Mouse (Mus musculus) right cerebral cortex, postnatal 25 days (tissue): ENCODE measurements around the gene Gm20388.

Experiments
- DNase-seq: peaks from one replicate; pipeline ENCODE4 v3.0.0; 2022

The Gm20388 gene

DNA sequence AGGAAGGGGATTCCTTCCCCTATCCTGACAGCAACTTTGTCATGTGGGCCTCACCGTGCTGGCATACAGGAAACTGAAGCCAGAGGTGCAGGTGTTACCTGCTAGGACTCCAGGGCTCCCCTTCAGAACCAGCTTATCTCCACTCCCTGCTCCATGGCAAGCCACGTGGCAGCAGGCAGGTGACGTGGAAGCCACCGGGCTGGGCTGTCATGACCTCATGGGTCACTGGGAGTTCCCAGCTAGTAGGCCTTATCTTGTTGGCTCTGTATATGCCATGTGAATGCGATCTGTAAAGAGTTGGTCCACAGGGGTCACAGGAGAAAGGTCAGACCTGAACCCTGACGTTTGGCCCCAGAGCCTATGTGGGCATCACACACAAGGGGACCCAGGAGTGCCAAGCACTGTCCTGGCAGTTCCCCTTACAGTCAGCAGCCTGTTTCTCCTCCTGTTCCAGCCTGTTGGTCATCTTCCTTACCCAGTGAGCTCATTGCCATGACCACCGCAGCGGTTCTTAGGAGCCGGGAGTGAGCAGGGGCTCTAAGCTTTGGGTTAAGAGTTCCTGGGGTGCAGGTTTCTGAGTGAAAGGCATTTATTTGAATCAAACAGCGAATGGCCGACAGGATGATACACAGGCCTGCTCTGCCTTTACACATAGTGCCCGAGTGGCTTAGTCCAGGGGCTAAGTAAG lies 2419.9 kb downstream of the Gm20388 start:
- no peak for DNase-seq

DNA sequence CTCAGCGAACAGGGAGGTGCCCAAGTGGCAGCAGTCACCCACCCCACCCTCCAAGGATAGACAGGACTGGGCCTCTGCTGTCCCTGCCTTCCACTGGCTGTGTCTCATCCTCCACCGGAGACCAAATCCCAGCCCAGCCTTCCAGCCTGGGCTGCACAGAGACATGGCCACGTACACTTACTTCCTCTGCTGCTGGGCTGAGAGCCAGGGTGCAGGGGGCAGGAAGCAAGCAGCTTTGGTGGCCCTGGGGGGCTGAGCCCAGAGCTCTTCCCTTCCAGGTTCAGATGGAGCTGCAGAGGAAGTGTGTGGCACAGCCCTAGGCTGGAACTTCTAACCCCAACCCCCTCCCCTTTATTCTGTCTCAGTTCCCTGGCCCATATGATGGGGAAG lies 2420.5 kb downstream of the Gm20388 start:
- DNase-seq = no peak

DNA sequence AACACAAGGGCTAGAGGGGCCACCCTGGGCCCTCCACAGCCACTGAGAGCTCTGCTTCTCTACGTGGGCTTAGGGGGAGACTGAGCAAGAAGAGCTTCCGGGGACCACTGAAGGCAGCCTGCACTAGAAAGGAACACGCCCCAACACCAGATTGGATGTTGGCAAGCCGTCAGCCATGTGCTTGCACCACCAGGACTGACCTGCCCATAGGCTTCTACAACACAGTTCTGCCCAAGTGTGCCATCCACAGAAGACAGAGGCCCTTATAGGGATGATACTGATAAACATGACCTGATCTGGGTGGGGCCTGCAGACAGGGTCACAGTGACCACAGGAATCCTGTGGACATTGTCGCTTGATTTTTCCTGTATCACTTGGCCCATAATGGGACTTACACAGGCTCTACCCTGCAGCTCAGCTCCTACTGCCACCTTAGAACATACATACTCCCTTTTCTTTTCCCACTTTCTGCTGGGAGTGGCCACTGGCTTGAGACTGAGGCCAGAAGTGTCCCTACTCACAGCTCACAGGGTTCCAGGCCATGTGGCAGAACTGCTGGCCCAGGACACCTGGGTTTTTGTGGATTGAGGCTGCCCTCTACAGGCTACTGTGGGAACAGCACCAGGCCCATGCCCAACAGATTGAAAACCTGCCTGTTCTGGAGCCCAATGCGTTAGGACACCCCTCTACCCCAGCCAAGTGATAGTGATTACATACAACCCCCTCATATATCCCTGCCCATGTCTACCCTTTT lies 2422.3 kb downstream of the Gm20388 start:
- DNase-seq = peak; percentile 78

DNA sequence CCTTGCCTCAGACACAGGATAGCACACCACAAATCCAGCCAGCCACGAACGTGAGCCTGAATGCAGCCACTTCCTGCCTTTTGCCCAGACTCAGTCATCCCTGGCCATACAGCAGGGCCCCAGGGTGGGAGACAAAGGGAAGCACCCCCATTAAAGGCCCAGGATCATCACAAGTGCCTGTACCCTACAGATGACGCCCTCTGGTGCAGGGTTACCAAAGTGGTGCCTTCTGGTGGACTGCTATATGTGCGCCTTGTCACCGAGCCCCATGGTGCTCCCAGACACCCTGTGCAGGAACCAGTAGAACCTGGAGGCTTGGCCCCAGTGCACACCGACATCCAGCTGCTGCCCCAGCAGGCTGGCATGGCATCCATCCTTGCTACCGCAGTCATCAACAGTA lies 2422.9 kb downstream of the Gm20388 start:
- DNase-seq = no peak

DNA sequence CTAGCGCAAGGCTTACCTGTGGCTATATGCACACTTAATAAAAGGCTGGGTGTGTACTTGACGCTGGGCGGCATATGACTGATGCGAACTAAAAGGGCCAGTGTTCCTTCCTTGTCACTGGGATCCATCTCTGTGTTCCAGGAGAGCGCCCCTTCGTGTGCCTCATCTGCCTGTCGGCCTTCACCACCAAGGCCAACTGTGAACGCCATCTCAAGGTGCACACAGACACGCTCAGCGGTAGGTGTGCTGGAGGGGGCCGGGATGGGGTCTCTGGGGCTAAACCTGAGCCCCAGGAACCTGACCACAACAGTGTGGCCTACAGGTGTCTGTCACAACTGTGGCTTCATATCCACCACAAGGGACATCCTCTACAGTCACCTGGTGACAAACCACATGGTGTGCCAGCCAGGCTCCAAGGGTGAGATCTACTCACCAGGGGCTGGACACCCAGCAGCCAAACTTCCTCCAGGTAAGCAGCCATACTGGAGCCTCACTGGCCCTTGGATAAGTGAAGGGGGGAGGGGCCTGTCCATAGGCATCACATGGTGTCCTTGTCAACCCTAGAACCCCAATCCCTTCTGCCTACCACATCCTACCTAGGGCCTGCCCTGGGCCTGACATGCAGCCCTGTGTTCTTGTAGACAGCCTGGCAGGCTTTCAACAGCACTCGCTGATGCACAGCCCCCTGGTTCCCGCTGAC lies 2424.3 kb downstream of the Gm20388 start:
- DNase-seq = no peak

DNA sequence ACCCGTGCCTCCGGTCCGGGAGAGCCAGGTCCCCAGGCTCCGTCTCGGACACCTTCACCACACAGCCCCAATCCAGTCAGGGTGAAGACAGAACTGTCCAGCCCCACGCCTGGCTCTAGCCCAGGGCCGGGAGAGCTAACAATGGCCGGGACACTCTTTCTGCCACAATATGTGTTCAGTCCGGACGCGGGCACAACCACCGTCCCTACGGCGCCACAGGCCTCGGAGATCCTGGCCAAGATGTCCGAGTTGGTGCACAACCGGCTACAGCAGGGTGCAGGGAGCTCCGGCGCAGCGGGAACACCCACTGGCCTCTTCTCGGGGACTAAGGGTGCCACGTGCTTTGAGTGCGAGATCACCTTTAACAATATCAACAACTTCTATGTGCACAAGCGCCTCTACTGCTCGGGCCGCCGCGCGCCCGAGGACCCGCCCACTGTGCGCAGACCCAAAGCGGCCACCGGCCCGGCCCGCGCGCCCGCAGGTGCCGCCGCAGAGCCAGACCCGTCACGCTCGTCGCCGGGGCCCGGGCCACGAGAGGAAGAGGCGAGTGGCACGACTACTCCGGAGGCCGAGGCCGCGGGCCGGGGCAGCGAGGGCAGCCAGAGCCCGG lies 2425.1 kb downstream of the Gm20388 start:
- DNase-seq = no peak

DNA sequence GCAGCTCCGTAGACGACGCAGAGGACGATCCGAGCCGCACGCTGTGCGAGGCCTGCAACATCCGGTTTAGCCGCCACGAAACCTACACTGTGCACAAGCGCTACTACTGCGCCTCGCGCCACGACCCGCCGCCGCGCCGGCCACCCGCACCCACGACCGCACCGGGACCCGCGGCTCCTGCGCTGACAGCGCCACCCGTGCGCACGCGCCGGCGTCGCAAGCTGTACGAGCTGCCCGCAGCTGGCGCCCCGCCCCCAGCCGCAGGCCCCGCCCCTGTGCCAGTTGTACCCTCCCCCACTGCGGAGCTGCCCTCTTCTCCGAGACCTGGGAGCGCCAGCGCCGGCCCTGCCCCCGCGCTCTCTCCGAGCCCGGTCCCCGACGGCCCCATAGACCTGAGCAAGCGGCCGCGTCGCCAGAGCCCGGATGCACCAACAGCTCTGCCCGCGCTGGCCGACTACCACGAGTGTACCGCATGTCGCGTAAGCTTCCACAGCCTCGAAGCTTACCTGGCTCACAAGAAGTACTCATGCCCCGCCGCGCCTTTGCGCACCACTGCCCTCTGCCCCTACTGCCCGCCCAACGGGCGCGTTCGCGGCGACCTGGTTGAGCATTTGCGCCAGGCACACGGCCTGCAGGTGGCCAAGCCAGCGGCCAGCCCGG lies 2425.7 kb downstream of the Gm20388 start:
- DNase-seq = peak; percentile 65

DNA sequence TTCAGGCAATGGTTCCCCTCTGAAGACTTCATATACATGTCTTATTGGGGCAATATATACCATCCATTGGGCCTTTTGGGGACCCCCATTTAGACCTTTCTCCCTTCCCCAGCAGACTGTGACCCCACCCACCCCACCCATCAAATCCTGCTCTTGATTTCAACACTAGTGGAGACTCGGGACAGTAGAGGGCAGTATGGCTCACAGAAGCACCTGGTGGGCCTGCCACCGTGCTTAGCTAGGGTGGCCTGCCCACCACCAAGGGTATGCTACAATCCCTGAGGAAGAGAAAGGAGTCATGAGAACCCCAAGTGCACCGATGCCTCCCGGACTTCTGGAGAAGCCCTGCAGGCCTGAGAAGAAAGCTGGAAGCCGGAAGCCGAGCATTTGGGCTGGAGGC lies 2428.2 kb downstream of the Gm20388 start:
- DNase-seq = no peak

DNA sequence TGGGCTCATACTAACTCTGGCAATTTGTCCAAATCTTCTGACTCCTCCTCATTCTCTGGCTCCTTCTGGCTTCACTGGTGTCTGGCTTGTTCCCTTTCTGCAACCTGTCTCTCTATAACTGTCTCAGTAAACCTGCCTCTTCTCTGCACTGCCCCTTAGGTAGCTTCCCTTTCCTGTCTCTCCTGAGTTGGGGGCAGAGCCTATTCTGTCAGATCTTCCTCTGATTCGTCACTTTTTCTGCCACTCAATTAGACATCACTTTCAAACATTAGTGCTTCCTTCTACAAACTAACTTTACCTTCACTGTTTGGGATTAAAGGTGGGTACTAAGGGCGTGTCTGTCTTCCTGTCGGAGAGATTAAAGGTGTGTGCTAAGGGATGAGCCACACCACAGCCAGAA lies 2430.1 kb downstream of the Gm20388 start:
- no peak for DNase-seq

DNA sequence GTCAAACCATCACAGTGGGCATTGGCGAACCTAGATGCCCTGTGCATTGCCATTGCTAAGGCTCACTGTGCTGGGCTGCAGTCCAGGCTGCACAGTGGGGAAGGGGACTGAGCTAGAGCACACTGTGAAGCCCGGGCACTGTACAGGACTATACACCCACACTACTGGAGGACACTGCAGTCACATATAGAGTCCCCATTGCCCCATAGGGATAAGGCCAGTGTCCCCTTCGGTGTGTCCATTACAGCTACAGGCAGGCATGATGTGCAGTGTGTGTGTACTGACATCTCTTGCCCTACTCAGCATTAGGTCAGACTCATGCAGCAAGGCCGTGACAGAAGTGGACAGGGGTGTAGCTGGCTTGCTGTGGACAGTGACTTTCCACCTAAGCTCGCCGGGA lies 2431.1 kb downstream of the Gm20388 start:
- no peak for DNase-seq

DNA sequence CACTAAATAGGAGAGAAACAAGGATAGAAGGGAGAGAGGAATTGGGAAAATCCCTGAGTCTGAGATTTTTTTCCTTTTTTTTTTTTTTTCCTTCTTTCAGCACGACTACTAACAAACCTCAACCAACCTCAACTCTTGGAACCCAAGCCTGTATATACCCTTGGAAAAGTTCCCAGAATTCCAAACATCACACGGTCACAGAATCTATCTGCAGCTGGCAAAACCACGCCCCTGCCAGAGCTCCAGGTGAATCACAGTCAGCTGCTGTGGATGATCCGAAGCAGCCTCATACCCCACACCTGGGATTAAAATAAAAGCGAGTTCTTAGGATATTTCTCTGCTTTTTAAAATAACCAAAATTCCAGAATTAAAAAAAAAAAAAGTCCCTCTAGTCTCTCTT lies 2431.7 kb downstream of the Gm20388 start:
- no peak for DNase-seq

DNA sequence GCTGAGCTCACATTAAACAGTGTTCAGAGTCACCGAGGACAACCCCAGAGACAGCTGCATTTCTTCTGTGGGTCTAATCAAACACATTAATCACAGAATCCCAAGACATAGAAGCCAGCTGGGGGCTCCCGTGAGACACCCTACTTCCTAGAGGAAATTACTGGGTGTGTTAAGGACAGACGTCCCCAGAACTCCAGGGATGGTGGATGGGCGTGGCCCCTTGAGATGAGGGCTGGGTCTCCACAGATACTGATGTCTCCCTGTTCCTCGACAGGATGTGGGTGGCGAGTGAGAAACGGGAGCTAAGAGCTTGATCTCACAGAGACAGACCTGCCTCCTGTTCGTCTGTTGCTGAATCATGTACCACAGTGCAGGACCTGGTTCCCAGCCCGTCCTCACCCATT lies 2432.2 kb downstream of the Gm20388 start:
- DNase-seq = peak; percentile 51

DNA sequence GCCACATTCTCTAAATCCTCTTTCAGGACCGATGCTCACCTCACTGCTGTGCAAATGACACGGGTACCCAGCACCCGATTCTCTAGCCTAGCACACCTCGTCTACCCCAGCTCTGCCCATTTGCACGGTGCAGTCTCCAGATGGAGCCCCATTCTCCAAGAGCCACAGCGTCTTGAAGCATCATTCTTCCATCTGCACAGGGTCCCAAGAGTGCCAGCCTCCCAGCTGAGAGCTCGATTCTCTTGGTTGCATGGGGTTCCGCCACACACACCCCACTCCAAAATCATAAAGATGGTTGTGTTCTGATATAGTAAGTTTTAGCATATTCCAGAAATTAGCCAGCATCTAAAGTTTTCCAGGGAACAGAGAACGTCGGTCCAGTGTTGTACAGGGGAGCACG lies 2432.7 kb downstream of the Gm20388 start:
- no peak for DNase-seq

DNA sequence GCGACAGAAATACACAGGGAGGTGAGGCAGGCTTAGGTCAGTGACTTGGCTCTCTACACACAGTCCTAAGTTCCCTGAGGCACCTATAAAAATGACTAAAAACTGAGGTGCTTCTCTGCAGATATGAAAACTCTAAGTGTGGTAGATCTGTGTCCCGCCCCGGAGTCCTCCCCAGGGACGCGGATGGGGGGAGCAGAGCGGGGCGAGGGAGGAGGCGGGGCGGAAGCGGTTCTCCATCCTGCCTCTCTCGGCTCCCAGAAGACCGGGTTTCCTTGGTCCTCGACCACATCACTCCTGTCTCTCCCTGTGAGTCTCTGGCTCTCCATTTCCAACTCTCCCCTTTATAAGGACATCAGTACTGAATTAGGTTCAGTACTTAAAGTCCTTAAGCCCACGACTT lies 2433.1 kb downstream of the Gm20388 start:
- DNase-seq = no peak

DNA sequence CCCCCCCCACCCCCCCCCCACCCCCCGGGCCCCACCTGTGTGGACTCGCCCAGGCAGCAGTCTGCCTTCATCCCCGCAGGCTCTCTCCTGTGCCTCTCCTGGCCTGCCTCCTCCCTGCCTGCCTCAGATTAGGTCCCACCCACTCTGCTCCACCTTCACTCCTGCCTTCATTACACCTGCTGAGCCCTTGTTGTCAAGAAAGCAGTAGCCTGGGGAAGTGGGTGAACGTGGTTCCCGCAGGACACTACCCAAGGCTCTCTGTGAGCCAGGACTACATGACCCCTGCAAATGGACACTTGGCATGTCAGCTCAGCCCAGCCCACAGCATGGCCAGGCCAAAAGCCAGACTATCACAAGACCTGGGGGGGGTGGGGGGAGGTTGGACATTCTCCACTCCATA lies 2433.6 kb downstream of the Gm20388 start:
- DNase-seq = no peak

DNA sequence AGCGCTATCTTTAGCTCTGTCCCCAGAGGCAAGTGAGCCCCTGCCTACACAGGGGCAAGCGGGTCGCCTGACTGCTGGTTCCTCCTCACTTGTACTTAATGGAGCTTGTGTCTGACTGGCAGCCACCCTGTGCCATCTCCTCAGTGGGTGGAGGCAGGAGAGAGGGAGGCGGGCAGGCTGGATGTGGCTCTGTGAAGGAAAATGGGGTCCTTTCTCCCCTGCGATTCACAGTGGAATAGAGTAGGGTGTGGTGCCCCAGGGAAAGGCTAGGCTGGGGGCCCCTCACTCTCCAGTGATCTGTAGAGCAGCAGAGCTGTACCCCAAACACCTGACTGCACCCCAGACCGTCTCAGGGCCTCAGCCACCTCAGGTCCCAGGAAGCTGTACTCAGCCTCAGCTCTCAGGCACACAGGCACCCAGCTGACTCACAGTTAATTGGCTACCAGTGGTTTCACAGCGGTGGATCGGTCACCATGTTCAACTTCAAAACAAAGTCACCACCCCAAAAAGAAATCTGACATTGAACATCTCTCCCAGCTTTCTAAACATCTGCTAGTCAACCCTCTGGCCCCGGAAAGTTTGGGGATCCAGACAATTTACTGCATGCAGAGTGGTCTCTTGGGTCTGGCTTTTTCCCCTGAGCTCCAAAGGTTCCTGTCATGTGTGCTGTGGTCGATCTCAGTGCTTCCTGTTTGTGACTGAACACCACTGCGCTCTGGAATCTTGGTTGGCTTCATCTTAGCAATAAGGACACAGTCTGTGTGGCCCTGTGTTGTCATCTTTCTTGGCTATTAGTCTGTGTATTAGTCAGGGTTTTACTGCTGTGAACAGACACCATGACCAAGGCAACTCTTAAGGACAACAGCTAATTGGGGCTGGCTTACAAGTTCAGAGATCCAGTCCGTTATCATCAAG lies 2434.8 kb downstream of the Gm20388 start:
- DNase-seq = no peak

DNA sequence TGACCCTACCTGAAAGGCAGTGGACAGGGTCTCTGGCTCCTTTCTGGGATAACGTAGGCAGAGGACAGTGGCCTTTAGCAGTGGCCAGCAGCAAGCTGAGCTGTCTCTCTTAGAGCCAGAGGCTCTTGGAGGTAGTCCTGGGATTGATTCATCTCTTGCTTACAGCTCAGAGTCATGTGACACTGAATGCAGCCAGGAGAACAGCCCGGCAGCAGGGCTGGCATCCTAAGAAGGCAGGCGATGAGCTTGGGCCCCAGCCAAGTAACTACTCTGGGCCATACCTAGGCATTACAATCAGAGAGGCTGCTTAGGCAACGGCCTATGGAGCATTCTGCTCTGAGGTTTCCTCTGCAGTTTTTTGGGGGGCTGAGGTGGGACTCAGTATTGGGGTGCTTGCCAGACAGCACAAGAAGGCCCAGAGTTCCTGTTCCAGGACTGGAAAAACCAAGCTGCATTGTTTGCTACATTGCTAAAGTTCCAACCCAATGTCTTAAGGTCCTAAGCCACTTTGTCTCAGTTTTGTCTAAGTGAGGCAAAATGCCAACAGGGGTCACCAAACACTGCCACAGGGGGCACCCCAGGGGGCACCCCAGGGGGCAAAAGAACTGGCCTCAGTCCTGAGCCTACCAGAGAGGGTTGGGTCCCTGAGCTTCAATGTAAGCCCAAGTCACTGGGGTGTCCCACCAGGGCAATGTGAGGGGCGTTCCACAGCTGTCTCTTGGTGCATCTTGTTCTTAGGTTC lies 2437.3 kb downstream of the Gm20388 start:
- DNase-seq = peak; percentile 77

DNA sequence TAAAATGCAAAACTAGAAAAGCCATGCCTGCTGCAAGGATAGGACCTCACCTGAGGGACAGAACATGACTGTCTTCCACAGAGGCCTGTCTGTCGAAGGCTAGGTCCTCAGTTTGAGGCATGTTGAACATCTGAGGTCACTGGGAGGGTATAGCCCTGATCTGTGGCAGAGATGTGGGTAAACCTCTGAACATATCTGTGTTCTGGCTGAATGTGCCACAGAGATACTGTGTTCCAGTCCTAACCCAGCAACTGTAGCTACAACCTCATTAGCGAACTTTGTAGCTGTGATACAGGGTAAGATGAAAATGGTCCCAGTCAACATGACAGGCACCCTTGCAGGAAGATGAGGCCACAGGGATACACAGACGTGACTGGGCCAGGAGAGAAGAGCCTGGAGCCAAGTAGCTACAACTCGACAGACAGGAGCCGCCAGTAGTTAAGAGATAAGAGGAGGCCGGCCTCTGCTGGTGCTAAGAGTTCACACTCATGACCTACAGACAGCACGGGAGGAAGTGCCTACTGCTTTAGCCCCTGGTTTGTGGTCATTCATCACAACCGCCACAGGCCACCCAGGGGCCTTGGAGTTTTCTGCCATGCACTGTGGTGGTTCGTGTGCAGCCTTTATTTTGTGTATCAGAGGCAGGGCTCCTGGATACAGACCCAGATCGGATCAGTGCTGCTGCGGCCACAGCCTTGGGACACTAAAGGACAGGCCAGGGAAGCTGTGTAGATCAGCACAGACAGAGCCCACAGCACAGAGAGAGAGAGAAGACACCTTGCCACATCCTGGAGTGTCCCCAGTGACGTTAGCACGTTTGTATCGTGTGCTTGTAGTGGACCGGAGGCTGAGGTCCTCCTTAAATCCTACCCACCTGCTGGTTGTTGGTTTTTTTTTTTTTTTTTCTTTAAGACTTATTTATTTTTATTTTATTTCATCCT lies 2439.0 kb downstream of the Gm20388 start:
- no peak for DNase-seq

DNA sequence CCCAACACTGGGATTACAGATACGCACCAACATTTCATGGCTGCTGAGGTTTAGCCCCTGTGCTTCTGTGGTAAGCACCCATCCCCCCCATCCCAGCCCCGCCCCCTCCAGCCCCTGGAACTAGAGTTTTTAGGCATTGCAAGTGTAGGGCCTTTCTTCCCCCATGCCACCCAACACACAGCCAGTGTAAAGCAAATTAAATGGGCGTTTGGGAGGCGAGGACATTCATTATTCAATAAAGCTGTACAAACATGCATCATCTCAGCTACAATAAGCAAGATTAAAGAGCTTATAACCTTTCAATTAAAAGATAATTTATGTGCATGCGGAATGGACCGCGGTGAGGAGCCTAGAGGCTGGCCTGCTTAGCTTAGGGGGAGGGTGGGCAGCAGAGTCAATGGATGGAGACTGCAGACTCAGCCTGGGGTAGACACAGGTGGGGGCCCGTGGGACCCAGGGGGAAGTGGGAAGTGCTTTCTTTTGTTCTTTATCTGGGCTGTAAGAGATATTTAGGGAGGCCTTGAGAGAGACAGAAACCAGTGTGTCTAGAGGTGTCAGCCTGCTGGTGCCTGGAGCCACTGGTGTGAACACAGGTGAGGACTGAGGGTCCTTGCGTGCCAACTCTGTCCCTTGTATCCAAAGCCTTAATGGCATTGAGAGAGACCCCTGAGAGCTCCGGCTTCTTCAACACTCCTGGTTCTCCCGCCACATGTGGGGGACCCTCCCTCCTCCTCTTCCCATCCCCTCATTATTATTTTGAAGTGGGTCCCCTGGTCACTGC lies 2439.9 kb downstream of the Gm20388 start:
- DNase-seq = no peak
